Mouse (Mus musculus) forebrain, embryonic 15.5 days (tissue): ENCODE measurements around the gene Etfrf1. TPM values are rescaled to one million over a fixed set of nuclear protein-coding genes. Genes with fewer than 3 reads are reported as not detected.

Source experiments
- ATAC-seq: fragments of 200-750 bp; cut with Nextera tagmentation; replicated peaks from 2 replicates; pipeline ENCODE4 v1.8.0; 2017; ENCODE audit warnings: mild to moderate bottlenecking, moderate TSS enrichment, moderate library complexity
- H3K27ac ChIP-seq: fragments of 300-500 bp; sonication (generic); replicated peaks from 2 replicates; pipeline ENCODE4 v1.5.1; 2015; ENCODE audit warnings: mild to moderate bottlenecking, inconsistent platforms
- H3K27me3 ChIP-seq: fragments of 300-500 bp; sonication (generic); 2 replicates; pipeline ENCODE4 v1.6.1; 2015; ENCODE audit warnings: inconsistent platforms
- H3K36me3 ChIP-seq: fragments of 300-500 bp; sonication (generic); 2 replicates; pipeline ENCODE4 v1.6.1; 2015; ENCODE audit warnings: mild to moderate bottlenecking, inconsistent platforms
- H3K4me1 ChIP-seq: fragments of 300-500 bp; sonication (generic); 2 replicates; pipeline ENCODE4 v1.6.1; 2015; ENCODE audit warnings: inconsistent platforms
- H3K4me2 ChIP-seq: fragments of 300-500 bp; sonication (generic); replicated peaks from 2 replicates; pipeline ENCODE4 v1.6.1; 2015; ENCODE audit warnings: mild to moderate bottlenecking, inconsistent platforms
- H3K4me3 ChIP-seq: fragments of 300-500 bp; sonication (generic); 2 replicates; pipeline ENCODE4 v1.5.1; 2015; ENCODE audit warnings: mild to moderate bottlenecking, inconsistent platforms
- H3K9ac ChIP-seq: fragments of 300-500 bp; sonication (generic); replicated peaks from 2 replicates; pipeline ENCODE4 v1.6.1; 2015; ENCODE audit warnings: mild to moderate bottlenecking, inconsistent platforms
- H3K9me3 ChIP-seq: fragments of 300-500 bp; sonication (generic); 2 replicates; pipeline ENCODE4 v1.6.1; 2016; ENCODE audit warnings: inconsistent platforms
- WGBS: fragments of 180-500 bp; shearing (Covaris S2); methylation state at CpG from one replicate; pipeline ENCODE4 v1.1.7; 2015; ENCODE audit warnings: mixed read lengths; 5-methylcytosine and 5-hydroxymethylcytosine counted together
- polyA plus RNA-seq: library from polyadenylated mRNA; unstranded; fragments of >200 nt; fragmentation: Nextera tagmentation; extraction: Ambion mirVana; gene quantifications from 2 replicates; pipeline ENCODE4 v1.2.1, GENCODE M21; 2015

Etfrf1 gene
- polyA plus RNA-seq, 1 experiment from 2014 or later = 27.1 TPM

- Histone ChIP-seq H3K4me2 (no peak overlapping the region), H3K4me3 (no peak overlapping the region), H3K36me3 (no peaks in the 10 kb centered on the region), H3K9ac (no peak overlapping the region), H3K27me3 (no peaks in the 10 kb centered on the region), H3K9me3 (no peaks in the 10 kb centered on the region), H3K27ac (no peak overlapping the region), H3K4me1 (no peaks in the 10 kb centered on the region)
- WGBS = 95% methylated on average over 8 of the region's 8 CpGs
- ATAC-seq = no peak
Observed at GRCm38 (mm10) chr6:145197949-145198686, 12.8 kb upstream of the Etfrf1 start.

- 86% methylated on average over 13 of the region's 13 CpGs for WGBS
- no peaks in the 10 kb centered on the region for H3K4me1 ChIP-seq
- no peaks in the 10 kb centered on the region for H3K36me3 ChIP-seq
- no peak overlapping the region for H3K4me3 ChIP-seq
- no peak overlapping the region for H3K9ac ChIP-seq
- H3K9me3 ChIP-seq = no peaks in the 10 kb centered on the region
- H3K4me2 ChIP-seq = no peak overlapping the region
- no peak for ATAC-seq
- H3K27me3 ChIP-seq = no peaks in the 10 kb centered on the region
- no peak overlapping the region for H3K27ac ChIP-seq
Observed at GRCm38 (mm10) chr6:145202432-145203125, 8.4 kb upstream of the Etfrf1 start.

- H3K4me1 ChIP-seq = no peaks in the 10 kb centered on the region
- no peak overlapping the region for H3K4me3 ChIP-seq
- H3K9me3 ChIP-seq = no peaks in the 10 kb centered on the region
- no peak overlapping the region for H3K9ac ChIP-seq
- H3K4me2 ChIP-seq = no peak overlapping the region
- ATAC-seq = no peak
- H3K27ac ChIP-seq = no peak overlapping the region
- 91% methylated on average over 6 of the region's 6 CpGs for WGBS
- no peaks in the 10 kb centered on the region for H3K27me3 ChIP-seq
- no peaks in the 10 kb centered on the region for H3K36me3 ChIP-seq
Observed at GRCm38 (mm10) chr6:145204440-145204839, 6.5 kb upstream of the Etfrf1 start.

GRCm38 (mm10) chr6:145205142-145205541 lies 5.8 kb upstream of the Etfrf1 start:
- Histone ChIP-seq H3K4me3 (no peak overlapping the region), H3K36me3 (no peaks in the 10 kb centered on the region), H3K9ac (no peak overlapping the region), H3K4me1 (peaks cover 4% of the 10 kb centered on the region), H3K4me2 (no peak overlapping the region), H3K27me3 (no peaks in the 10 kb centered on the region), H3K27ac (no peak overlapping the region), H3K9me3 (no peaks in the 10 kb centered on the region)
- ATAC-seq = no peak
- WGBS = 77% methylated on average over 10 of the region's 10 CpGs

- no peaks in the 10 kb centered on the region for H3K27me3 ChIP-seq
- no peaks in the 10 kb centered on the region for H3K36me3 ChIP-seq
- H3K27ac ChIP-seq = peak overlapping the region; percentile 54
- H3K9me3 ChIP-seq = no peaks in the 10 kb centered on the region
- peak; percentile 2; the same call in 1 of the 2 replicates for ATAC-seq
- peak overlapping the region; percentile 60 for H3K4me2 ChIP-seq
- H3K4me3 ChIP-seq = peak overlapping the region; percentile 70
- WGBS = 23% methylated on average over 8 of the region's 8 CpGs
- no peak overlapping the region for H3K9ac ChIP-seq
- peaks cover 17% of the 10 kb centered on the region for H3K4me1 ChIP-seq
Observed at GRCm38 (mm10) chr6:145210056-145210680, 766 bp upstream of the Etfrf1 start.

GRCm38 (mm10) chr6:145211376-145212305 lies 707 bp downstream of the Etfrf1 start:
- peaks cover 17% of the 10 kb centered on the region for H3K4me1 ChIP-seq
- H3K36me3 ChIP-seq = no peaks in the 10 kb centered on the region
- peak; percentile 7 for ATAC-seq
- WGBS = 5% methylated on average over 21 of the region's 21 CpGs
- peak overlapping the region; percentile 56 for H3K4me2 ChIP-seq
- peak overlapping the region; percentile 69 for H3K9ac ChIP-seq
- H3K27ac ChIP-seq = peak overlapping the region; percentile 93
- no peaks in the 10 kb centered on the region for H3K9me3 ChIP-seq
- peak overlapping the region; percentile 70 for H3K4me3 ChIP-seq
- no peaks in the 10 kb centered on the region for H3K27me3 ChIP-seq

GRCm38 (mm10) chr6:145213916-145214315 lies 3.0 kb downstream of the Etfrf1 start:
- Histone ChIP-seq H3K27me3 (no peaks in the 10 kb centered on the region), H3K27ac (no peak overlapping the region), H3K4me1 (peaks cover 17% of the 10 kb centered on the region), H3K9me3 (no peaks in the 10 kb centered on the region), H3K36me3 (peaks cover 9% of the 10 kb centered on the region), H3K9ac (no peak overlapping the region), H3K4me3 (no peak overlapping the region), H3K4me2 (no peak overlapping the region)
- no peak for ATAC-seq
- 97% methylated on average over 2 of the region's 2 CpGs for WGBS

GRCm38 (mm10) chr6:145215826-145216225 lies 4.9 kb downstream of the Etfrf1 start:
- H3K9ac ChIP-seq = no peak overlapping the region
- H3K4me3 ChIP-seq = no peak overlapping the region
- no peak overlapping the region for H3K27ac ChIP-seq
- no peak overlapping the region for H3K4me2 ChIP-seq
- ATAC-seq = no peak
- 93% methylated on average over 3 of the region's 3 CpGs for WGBS
- peaks cover 20% of the 10 kb centered on the region for H3K36me3 ChIP-seq
- peaks cover 8% of the 10 kb centered on the region for H3K4me1 ChIP-seq
- H3K9me3 ChIP-seq = no peaks in the 10 kb centered on the region
- H3K27me3 ChIP-seq = no peaks in the 10 kb centered on the region

GRCm38 (mm10) chr6:145224246-145224645 lies 13.3 kb downstream of the Etfrf1 start:
- Histone ChIP-seq H3K36me3 (peaks cover 19% of the 10 kb centered on the region), H3K9ac (no peak overlapping the region), H3K4me2 (no peak overlapping the region), H3K27me3 (no peaks in the 10 kb centered on the region), H3K4me3 (no peak overlapping the region), H3K9me3 (no peaks in the 10 kb centered on the region), H3K27ac (no peak overlapping the region), H3K4me1 (no peaks in the 10 kb centered on the region)
- 84% methylated on average over 6 of the region's 6 CpGs for WGBS
- ATAC-seq = no peak

GRCm38 (mm10) chr6:145226296-145226695 lies 15.4 kb downstream of the Etfrf1 start:
- Histone ChIP-seq H3K9ac (no peak overlapping the region), H3K27me3 (no peaks in the 10 kb centered on the region), H3K36me3 (peaks cover 18% of the 10 kb centered on the region), H3K27ac (no peak overlapping the region), H3K4me3 (no peak overlapping the region), H3K4me2 (no peak overlapping the region), H3K9me3 (no peaks in the 10 kb centered on the region), H3K4me1 (no peaks in the 10 kb centered on the region)
- no peak for ATAC-seq
- WGBS = 87% methylated on average over 3 of the region's 3 CpGs

GRCm38 (mm10) chr6:145234391-145234790 lies 23.5 kb downstream of the Etfrf1 start:
- Histone ChIP-seq H3K4me2 (no peak overlapping the region), H3K9ac (no peak overlapping the region), H3K27ac (no peak overlapping the region), H3K36me3 (peaks cover 13% of the 10 kb centered on the region), H3K4me3 (no peak overlapping the region), H3K4me1 (no peaks in the 10 kb centered on the region), H3K9me3 (no peaks in the 10 kb centered on the region), H3K27me3 (no peaks in the 10 kb centered on the region)
- ATAC-seq = no peak
- WGBS = 63% methylated on average over 1 of the region's 1 CpGs
